In genomic region chr10:62194461-62194860, GRCm38 (mm10) we compare ENCODE assay signal across 12 mouse cellular contexts. TPM values are rescaled to one million over a fixed set of nuclear protein-coding genes. Genes with fewer than 3 reads are reported as not detected.
DNase-seq lines count a peak whose midpoint lies in the region; ATAC-seq lines count a peak whose summit lies in the region.
"Had no signal": no experiment of that assay in that cellular context is flagged by ENCODE, and none has a peak within 500 bp of the region (broad histone marks: within the 10 kb centered on the region; RNA-seq: fewer than 3 reads in every experiment).

No protein-coding gene starts in this region.

- intact Hi-C loops in heart, postnatal 25 days (cut with DNase I): loop anchor here (2.0 kb wide), 1 partner anchor 14 kb away; no protein-coding TSS in a partner anchor

- no peak overlapping the region for H3K4me3 ChIP-seq in hindbrain, embryonic 14.5 days (replicated peaks; ENCODE audit: low read length)
- no peak overlapping the region for H3K4me3 ChIP-seq in midbrain, embryonic 15.5 days

- ATAC-seq in hindbrain, embryonic 14.5 days (ENCODE audit: low FRiP score): peak; percentile 78
- peak; percentile 84 for ATAC-seq in midbrain, embryonic 15.5 days (replicated peaks)
- ATAC-seq: intestine, postnatal 0 days; Patski had no signal

- no peak overlapping the region for H3K4me2 ChIP-seq in hindbrain, embryonic 14.5 days (replicated peaks)
- H3K4me2 ChIP-seq in midbrain, embryonic 15.5 days: no peak overlapping the region
- H3K4me2 ChIP-seq: liver, embryonic 11.5 days had no signal

- H3K27me3 ChIP-seq in hindbrain, embryonic 14.5 days (ENCODE audit: control insufficient read depth, insufficient read depth, low read length): no peaks in the 10 kb centered on the region
- H3K27me3 ChIP-seq in midbrain, embryonic 15.5 days (replicated peaks): no peaks in the 10 kb centered on the region
- H3K27me3 ChIP-seq: Patski had no signal

- H3K27ac ChIP-seq in hindbrain, embryonic 14.5 days: peak overlapping the region; percentile 57; the same call in 1 of the 2 replicates
- H3K27ac ChIP-seq in midbrain, embryonic 15.5 days: peak overlapping the region; percentile 27; the same call in 1 of the 2 replicates

- peak; percentile 67 for DNase-seq in cerebellum, adult 11-12 months
- DNase-seq in cerebellum, adult 8-10 months: no peak
- DNase-seq in 3134 (ENCODE audit: extremely low read depth, insufficient read length, low spot score): peak; percentile 70
- peak; percentile 71 for DNase-seq in hindbrain, embryonic 14.5 days (ENCODE audit: low spot score)
- no peak for DNase-seq in heart, postnatal 25 days (ENCODE audit: low spot score)
- no peak for DNase-seq in urinary bladder, adult 18-20 months (ENCODE audit: low spot score in 2 of 2)
- DNase-seq in heart, adult 8-10 months (ENCODE audit: low spot score): no peak
- DNase-seq: thymus, postnatal 36 days had no signal

- H3K4me1 ChIP-seq in hindbrain, embryonic 14.5 days (replicated peaks; ENCODE audit: control insufficient read depth, insufficient read depth, low read length): no peaks in the 10 kb centered on the region
- 0 out of 2 replicates have a peak, but pooled peaks cover 7% of the 10 kb centered on the region for H3K4me1 ChIP-seq in midbrain, embryonic 15.5 days

- 61% methylated on average over 5 of the region's 5 CpGs for WGBS in hindbrain, embryonic 14.5 days
- 82% methylated on average over 5 of the region's 5 CpGs for WGBS in midbrain, embryonic 15.5 days

- H3K9me3 ChIP-seq in hindbrain, embryonic 14.5 days (ENCODE audit: control insufficient read depth, low read length): no peaks in the 10 kb centered on the region
- H3K9me3 ChIP-seq in midbrain, embryonic 15.5 days: no peaks in the 10 kb centered on the region

- H3K9ac ChIP-seq in hindbrain, embryonic 14.5 days: no peak overlapping the region
- H3K9ac ChIP-seq in midbrain, embryonic 15.5 days: no peak overlapping the region

- no peaks in the 10 kb centered on the region for H3K36me3 ChIP-seq in hindbrain, embryonic 14.5 days (replicated peaks; ENCODE audit: control insufficient read depth, insufficient read depth)
- H3K36me3 ChIP-seq in midbrain, embryonic 15.5 days (replicated peaks): no peaks in the 10 kb centered on the region

RNA-seq across cellular contexts. Expression of gene Tspan15, which starts 36.6 kb away (rescaled TPM):
- 14.5 and 14.6 TPM in 2 replicates for polyA plus RNA-seq in hindbrain, embryonic 14.5 days (2014; fragmentation: Nextera tagmentation; extraction: Ambion mirVana)
- 21.1 and 23.4 TPM in 2 replicates for polyA plus RNA-seq in midbrain, embryonic 15.5 days (2015; fragmentation: Nextera tagmentation; extraction: Ambion mirVana)
- total RNA-seq in heart, postnatal 25 days (2021): 1 to 10 TPM; 8.3 to 8.6 TPM
- total RNA-seq in heart, adult 8-10 months (2022): 1 to 10 TPM; 5.6 to 9.2 (median 7.0) TPM

RNA-seq across cellular contexts. Expression of gene Fam241b, which starts 50.7 kb away (rescaled TPM):
- 41.6 TPM in 2 replicates for polyA plus RNA-seq in hindbrain, embryonic 14.5 days (2014; fragmentation: Nextera tagmentation; extraction: Ambion mirVana)
- polyA plus RNA-seq in midbrain, embryonic 15.5 days (2015; fragmentation: Nextera tagmentation; extraction: Ambion mirVana): 194 and 204 TPM in 2 replicates
- 1 to 10 TPM; 1.6 TPM for total RNA-seq in heart, postnatal 25 days (2021)
- 1 to 10 TPM; 4.1 to 5.5 (median 5.3) TPM for total RNA-seq in heart, adult 8-10 months (2022)

RNA-seq across cellular contexts. Expression of gene Tacr2, which starts 57.8 kb away (rescaled TPM):
- 0.12 and 0.19 TPM in 2 replicates for polyA plus RNA-seq in hindbrain, embryonic 14.5 days (2014; fragmentation: Nextera tagmentation; extraction: Ambion mirVana)
- polyA plus RNA-seq in midbrain, embryonic 15.5 days (2015; fragmentation: Nextera tagmentation; extraction: Ambion mirVana): not detected in 2 replicates
- not detected for total RNA-seq in heart, postnatal 25 days (2021)
- not detected for total RNA-seq in heart, adult 8-10 months (2022)
- polyA plus RNA-seq: liver, embryonic 11.5 days had no signal

Comparison
In these comparisons a context has a peak if more than half of its experiments do, and no peak if none do; other contexts are left out.
1. DNase-seq: peak in cerebellum, adult 11-12 months (single experiment), 3134 (single experiment) and hindbrain, embryonic 14.5 days (single experiment); none in cerebellum, adult 8-10 months (single experiment), heart, postnatal 25 days (single experiment), urinary bladder, adult 18-20 months (0 of 2) and heart, adult 8-10 months (single experiment).